Mouse (Mus musculus): ENCODE data around the gene Fam189a2.
A peak's percentile ranks its signal among the peaks of the same experiment; 100 is the strongest.

Fam189a2 gene

DNA sequence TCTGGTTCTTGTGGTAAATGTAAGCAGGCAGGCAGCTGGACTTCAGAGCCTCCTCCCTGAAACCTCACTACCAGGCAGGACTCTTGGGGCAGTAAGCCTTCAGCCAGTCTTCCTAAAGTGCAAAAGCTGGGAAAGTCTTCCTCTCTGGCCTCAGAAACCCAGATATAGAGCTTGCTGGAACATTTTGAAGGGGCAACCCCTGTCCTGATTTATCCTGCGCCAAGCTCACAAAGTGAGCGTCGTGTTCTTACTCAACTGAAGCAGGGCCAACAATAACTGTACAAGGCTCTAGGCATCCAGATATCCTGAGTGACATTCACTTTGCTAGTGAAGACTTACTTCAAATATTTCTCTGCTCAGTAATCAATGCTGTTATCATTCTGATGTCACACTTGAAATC is 60.4 kb downstream of the Fam189a2 start:
- no peak for DNase-seq

GRCm38 (mm10) chr19:23968862-23969225 is 62.0 kb downstream of the Fam189a2 start:
- DNase-seq = no peak

GRCm38 (mm10) chr19:23968125-23968861 is 62.5 kb downstream of the Fam189a2 start:
- DNase-seq = peak; percentile 72 to 86

GRCm38 (mm10) chr19:23967156-23967555 is 63.7 kb downstream of the Fam189a2 start:
- DNase-seq = peak; percentile 51 to 74

DNA sequence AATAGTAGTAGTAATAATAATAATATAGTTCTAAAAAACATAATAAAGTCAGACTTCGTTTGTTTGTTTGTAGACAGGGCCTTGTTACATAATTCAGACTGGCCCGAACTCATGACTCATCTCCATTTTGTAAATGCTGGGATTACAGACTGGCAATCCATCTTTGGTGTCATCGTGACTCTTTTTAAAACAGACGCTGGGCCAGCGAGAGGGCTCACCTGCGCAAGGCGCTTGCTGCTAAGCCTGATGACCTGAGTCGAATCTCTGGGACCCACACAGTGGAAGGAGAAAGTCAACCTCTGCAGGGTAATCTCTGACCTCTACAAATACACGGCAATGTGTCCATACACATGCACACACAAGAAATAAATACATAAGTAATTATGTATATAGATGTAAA is 64.4 kb downstream of the Fam189a2 start:
- no peak for DNase-seq

DNA sequence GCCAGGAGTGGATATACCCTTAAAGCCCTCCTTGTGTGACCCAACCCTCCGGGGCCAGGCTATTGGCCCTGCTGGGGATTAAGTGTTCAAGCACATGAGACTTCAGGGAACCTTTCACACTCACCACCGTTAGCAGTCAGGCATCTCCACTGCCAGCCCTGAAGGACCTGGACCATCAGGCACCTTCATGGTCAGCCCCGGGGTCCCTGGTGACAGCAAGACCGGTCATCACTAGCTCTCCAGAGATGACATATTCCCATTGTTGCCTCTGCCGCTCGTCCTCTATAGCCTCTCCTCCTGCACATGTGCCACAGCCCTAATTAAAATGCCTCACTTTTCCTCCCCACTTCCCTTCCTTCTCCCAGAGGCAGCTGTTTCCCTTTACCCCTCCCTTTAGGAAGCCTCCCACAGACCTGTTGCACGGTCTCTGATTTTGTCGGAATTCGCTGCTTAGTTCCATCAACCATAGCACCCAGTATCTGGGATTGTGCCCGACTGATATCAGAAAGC is 66.4 kb downstream of the Fam189a2 start:
- no peak for DNase-seq

DNA sequence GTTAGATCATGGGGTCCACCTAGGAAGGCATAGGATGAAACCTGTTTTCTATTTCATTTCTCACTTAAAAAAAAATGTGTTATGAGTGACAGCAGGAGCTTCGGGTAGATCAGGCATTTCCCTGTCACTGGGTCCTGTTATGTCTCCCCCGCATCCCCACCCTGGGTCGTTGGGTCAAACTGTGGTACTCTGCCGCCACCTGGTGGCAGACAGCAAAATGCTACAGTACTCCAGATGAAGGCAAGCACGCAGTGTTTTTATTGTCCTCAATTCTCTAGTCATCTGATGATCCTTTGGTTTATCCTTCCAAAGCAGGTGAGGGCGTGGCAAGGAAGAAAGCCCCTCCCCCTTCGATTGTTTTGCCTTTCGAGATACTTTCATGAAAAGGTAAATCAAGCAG is 69.3 kb downstream of the Fam189a2 start:
- peak; percentile 76 to 80 for DNase-seq

- no peak for DNase-seq
These were observed 69.9 kb downstream of the Fam189a2 start for GRCm38 (mm10) chr19:23960831-23961447.

GRCm38 (mm10) chr19:23960275-23960674 is 70.5 kb downstream of the Fam189a2 start:
- DNase-seq = peak; percentile 42 to 73

DNA sequence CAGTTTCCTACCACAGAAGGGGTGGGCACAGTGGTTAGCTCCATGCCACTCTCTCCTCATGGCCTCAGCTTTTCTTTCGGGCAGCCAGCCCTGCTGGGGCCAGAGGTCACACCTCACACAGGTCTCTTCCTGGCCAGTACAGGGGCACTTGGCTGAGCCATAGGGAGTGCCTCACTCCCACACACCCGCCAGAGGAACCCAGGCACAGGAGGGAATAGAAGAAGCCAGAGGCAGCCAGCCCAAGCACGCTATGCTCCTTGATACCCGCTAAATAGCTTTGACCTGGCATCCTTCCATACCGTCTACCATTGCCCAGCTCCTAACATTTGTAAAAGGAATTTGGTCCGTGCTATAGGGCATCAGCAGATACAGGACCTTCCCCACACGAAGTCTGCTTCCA is 70.9 kb downstream of the Fam189a2 start:
- no peak for DNase-seq

DNA sequence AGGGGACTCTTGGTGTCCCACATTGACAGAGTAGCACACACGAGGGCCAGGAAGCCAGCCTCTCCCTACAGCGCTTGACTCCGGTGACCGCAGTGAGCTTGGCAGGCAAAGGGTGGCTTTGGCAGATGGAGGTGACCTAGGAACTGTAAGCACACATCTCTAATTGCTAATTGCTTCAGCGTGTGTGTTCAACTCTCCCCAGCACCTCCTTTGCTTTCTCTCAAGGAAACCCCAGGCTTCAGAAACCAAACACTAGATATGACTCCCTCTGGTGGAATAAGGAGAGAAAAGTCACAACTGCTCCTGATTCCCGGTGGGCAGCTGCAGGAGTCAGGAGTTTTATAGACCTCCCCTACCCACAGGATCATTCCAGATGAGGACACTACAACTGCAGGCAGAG is 71.9 kb downstream of the Fam189a2 start:
- no peak for DNase-seq

GRCm38 (mm10) chr19:23957563-23957962 is 73.3 kb downstream of the Fam189a2 start:
- DNase-seq = peak in 1 of 2 experiments; percentile 44

GRCm38 (mm10) chr19:23956299-23956975 is 74.4 kb downstream of the Fam189a2 start:
- DNase-seq = peak in 1 of 2 experiments; percentile 42

DNA sequence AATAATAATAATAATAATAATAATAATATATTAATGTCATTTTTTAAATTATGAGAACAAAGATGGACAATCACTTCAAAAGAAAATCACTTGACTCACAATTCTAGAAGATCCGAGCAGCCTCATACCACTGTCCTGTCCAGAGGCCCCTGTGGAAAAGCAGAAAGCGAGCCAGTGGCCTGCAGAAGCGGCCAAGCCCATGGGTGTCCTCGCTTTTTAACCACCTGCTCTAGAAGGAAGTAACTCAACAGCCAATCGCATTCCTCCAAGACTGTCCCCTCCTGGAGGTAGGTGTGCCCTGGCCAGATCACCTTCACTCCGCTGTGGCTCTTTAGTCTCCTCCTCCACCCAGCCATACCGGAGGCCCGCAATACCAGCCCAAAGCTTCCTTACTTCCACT is 75.4 kb downstream of the Fam189a2 start:
- no peak for DNase-seq

DNA sequence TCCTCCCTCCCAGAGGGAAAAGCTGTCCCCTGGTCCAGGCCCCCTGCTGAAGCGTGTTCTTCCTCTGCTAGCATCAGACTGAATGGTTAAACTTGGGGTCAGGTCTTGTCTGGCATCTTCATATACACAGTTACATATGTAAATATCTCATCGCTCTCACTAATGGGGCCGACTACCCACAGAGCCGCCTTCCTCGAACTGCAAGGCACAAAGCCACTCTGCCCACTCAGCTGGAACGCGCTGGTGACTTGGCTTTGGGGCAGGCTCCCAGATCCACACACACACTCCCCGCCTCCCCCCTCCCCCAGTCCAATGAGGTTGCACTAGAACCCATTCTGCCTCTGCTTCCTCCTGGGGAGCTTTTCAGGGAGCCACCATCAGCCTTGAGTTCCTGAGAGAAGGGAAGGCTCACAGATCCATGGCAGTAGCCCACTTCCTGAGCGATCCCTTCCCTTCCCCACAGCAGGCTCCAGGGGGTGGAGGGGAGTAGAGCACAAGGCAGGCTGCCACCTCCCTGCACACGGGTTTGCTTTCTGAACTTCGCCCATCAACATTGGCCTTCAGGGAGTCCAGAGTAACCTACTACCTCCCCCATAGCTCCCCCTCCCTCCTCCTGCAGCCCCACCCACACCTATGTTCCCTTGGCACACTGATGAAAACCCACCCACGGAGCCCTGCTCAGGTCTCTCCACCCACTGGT is 82.4 kb downstream of the Fam189a2 start:
- no peak for DNase-seq

GRCm38 (mm10) chr19:23947871-23948270 is 82.9 kb downstream of the Fam189a2 start:
- DNase-seq = no peak

DNA sequence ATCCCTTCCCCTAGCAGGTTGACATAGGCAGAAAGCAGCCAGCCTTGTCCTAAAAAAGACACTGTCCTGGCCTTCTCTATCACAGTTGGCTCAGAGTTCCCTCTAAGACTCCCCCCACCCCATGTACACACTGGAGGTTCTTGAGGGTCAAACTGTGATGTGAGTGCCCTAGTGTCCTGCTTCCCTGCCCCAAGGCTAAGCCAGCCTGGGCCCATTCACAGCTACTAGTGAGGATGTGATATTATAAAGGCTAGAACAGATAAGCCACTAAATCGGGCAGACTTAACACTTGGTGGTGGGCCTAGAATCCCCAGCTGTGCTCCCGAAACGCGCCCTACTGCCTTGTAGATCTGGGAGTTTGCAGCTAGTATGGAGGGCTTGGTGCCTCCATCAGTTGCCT is 84.1 kb downstream of the Fam189a2 start:
- DNase-seq = no peak

DNA sequence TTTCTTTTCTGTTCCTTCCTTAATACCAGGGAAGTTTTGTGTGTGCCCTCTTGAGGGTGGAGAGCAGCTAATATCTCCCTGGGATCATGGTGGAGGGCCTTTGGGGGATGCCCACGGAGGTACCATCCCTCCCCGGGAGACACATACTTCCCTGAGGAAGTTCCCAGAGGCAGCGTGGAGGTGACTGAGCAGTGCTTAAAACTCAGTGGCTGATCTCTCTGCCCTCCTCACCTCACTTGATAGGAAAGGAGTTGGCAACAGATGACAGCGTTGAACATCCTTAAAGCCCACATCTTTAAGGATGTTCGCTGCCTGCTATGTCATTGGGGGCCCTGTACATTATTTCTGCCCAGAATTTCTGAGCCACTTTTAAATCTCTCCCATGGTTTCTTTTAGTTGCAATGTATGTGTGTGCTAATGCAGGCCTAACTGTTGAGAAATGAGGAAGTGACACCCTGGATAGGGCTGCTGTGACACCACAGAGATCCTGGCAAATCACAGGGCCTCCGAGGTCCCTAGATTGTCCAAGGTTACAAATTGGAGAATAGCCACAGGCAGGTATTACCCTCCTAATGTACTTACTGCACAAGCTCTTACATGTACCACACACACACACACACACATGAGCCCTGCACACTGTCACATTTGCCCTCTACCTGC is 84.7 kb downstream of the Fam189a2 start:
- DNase-seq = no peak

- DNase-seq = no peak
These were observed 87.9 kb downstream of the Fam189a2 start for GRCm38 (mm10) chr19:23942886-23943285.

DNA sequence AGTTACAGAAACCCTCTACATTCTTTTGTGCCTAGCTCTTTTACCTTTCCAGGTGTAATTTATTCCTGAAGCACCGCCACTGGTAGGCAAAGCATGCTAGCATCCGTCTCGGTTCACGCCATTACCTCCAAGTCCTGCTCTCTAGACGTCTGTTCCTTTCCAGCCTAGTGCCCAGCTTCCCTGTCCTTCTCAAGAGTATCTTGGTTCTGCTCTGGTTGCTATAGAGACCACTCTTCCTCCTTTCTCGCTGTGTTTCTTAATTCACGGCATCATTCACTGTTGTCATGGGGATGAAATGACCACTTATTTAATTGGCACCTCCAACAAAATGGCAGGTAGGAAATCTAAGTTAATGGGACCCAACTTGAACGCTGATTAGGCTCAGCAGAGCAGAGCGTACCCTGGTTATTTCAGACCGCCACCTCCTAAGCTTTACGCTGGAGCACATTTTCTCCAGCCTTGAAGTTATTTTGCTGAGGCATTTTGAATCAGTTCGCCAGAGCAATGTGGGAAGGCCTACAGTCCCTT is 89.3 kb downstream of the Fam189a2 start:
- no peak for DNase-seq

DNA sequence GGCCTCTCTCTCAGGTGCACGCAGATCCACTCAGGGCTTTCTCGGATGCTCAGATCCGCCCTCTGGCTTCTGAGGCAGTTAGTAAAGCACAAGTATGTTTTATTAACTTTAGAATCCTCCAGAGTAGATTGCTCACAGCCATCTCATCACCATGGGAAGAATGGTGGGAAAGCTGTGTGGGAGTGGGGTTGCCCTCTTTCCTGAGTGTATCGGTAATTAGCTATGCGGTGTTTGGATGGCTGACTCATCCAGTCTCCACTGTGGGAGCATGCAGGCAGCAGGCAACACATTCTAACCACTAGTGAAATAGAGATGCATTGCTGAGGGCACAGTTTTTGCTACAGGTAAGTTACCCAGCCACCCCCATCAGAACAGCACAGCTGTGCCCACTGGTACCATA is 100.0 kb downstream of the Fam189a2 start:
- no peak for DNase-seq

GRCm38 (mm10) chr19:23925541-23925940 is 105.3 kb downstream of the Fam189a2 start:
- no peak for DNase-seq

All from lung, postnatal 4 days (tissue).